Mouse (Mus musculus) embryonic fibroblast, embryonic 13.5 days (primary cell): ENCODE results near the gene Tubb5.

Source experiments
- CTCF ChIP-seq: IDR thresholded peaks from 2 replicates; pipeline ENCODE4 v1.5.1; 2011; ENCODE audit warnings: mild to moderate bottlenecking, control low read depth, low read length, moderate library complexity, borderline replicate concordance; ENCODE audit not compliant: insufficient read depth
- POLR2A ChIP-seq: IDR thresholded peaks from 2 replicates; pipeline ENCODE4 v1.6.1; 2011; ENCODE audit warnings: low read depth, mild to moderate bottlenecking, control low read depth, low read length, moderate library complexity

DNA sequence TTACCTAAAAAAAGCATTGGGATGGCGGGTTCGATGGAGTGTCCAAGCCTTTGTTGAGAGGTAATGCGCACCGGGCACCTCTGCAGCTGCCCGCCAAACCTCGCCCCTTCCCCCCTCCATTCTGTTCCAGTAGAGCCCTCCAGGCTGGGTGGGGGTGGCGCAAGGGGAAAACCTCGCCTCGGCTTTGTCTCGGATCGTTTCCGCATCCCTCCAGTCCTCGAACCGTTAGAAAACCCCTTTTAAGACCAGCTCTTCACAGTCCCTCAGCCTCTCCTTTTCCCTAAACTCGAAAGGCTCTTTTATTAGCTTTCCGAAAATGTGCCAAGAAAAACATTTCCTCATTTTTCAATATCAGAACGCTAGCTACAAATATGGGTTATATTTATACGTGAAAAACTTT, 619 bp downstream of the Tubb5 start:
- TF ChIP-seq POLR2A (0 out of 2 replicates have a peak, but pooled peaks have one; percentile 29), CTCF (no peak)
